Comparison of ENCODE assay signal across 12 mouse cellular contexts in the genomic region with DNA sequence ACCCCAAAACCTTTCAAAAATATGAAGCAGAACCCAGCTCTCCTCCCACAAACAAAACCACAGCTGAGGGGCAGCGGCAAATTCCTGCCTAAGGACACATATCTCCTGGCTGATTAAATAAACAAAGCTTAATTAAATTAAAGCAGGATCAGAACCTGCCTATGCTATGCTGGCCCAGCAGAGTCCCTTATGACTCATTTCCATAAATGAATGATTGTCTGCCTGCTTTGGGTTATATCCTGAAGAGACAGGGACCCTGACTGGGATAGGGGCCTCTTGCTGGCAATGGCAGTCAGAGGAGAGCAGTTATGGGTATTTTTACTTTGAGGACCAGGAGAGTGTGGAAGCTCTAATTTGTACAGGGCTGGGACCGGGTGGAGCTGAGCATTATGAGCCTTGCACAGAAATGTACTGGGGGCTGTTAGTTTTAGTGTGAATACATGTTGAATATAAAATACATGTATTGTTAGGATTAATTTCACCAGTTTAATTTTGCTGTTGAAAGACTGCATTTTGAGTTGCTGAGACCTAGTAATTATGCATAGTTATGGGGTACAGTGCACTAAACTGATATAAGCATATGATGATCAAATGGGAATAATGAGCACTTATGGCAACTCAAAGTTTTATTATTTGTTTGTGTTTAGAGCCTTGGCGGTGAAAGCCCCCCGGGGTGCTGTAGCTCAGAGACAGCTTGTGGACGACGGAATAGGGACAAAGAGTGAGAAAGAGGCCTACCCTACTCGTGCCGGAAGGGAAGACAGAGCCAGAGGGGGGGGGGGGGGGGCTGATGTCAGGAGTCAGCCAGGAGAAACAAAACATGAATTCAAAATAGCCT.
DNase-seq lines count a peak whose midpoint lies in the region; ATAC-seq and TF ChIP-seq lines count a peak whose summit lies in the region.
"Had no signal": no experiment of that assay in that cellular context is flagged by ENCODE, and none has a peak within 500 bp of the region (broad histone marks: within the 10 kb centered on the region; RNA-seq: fewer than 3 reads in every experiment).

No protein-coding gene starts in this region.

- H3K36me3 ChIP-seq in hindbrain, embryonic 11.5 days (ENCODE audit: control insufficient read depth, insufficient read depth, low read length) = no peaks in the 10 kb centered on the region
- no peaks in the 10 kb centered on the region for H3K36me3 ChIP-seq in hindbrain, embryonic 16.5 days (ENCODE audit: control insufficient read depth, insufficient read depth, low read length)
- H3K36me3 ChIP-seq in embryonic facial prominence, embryonic 11.5 days (replicated peaks; ENCODE audit: control insufficient read depth, insufficient read depth, low read depth, low read length) = no peaks in the 10 kb centered on the region
- H3K36me3 ChIP-seq in hindbrain, embryonic 12.5 days = no peaks in the 10 kb centered on the region
- no peaks in the 10 kb centered on the region for H3K36me3 ChIP-seq in midbrain, embryonic 16.5 days (ENCODE audit: control insufficient read depth, insufficient read depth, low read length)
- H3K36me3 ChIP-seq in stomach, postnatal 0 days (ENCODE audit: control insufficient read depth, insufficient read depth, low read length) = no peaks in the 10 kb centered on the region

- H3K27ac ChIP-seq in hindbrain, embryonic 11.5 days (ENCODE audit: low read depth, low read length) = peak overlapping the region; percentile 47
- no peak overlapping the region for H3K27ac ChIP-seq in hindbrain, embryonic 16.5 days (ENCODE audit: low read depth, low read length)
- no peak overlapping the region; the same call in 1 of the 2 replicates for H3K27ac ChIP-seq in embryonic facial prominence, embryonic 11.5 days (replicated peaks; ENCODE audit: low read depth, low read length)
- peak overlapping the region; percentile 60; the same call in 1 of the 2 replicates for H3K27ac ChIP-seq in hindbrain, embryonic 12.5 days
- no peak overlapping the region for H3K27ac ChIP-seq in midbrain, embryonic 16.5 days (ENCODE audit: low read length)
- H3K27ac ChIP-seq in stomach, postnatal 0 days (replicated peaks) = no peak overlapping the region

- no peak overlapping the region for H3K4me3 ChIP-seq in hindbrain, embryonic 11.5 days (ENCODE audit: low read depth, low read length)
- no peak overlapping the region for H3K4me3 ChIP-seq in hindbrain, embryonic 16.5 days (ENCODE audit: low read length)
- H3K4me3 ChIP-seq in embryonic facial prominence, embryonic 11.5 days (ENCODE audit: low read depth, low read length) = no peak overlapping the region
- H3K4me3 ChIP-seq in hindbrain, embryonic 12.5 days = no peak overlapping the region
- no peak overlapping the region for H3K4me3 ChIP-seq in midbrain, embryonic 16.5 days (ENCODE audit: low read depth, low read length)
- no peak overlapping the region for H3K4me3 ChIP-seq in stomach, postnatal 0 days (ENCODE audit: low read depth, low read length)

- no peaks in the 10 kb centered on the region for H3K27me3 ChIP-seq in hindbrain, embryonic 11.5 days (ENCODE audit: control insufficient read depth, insufficient read depth, low read length)
- no peaks in the 10 kb centered on the region for H3K27me3 ChIP-seq in hindbrain, embryonic 16.5 days (replicated peaks; ENCODE audit: control insufficient read depth, insufficient read depth, low read length)
- H3K27me3 ChIP-seq in embryonic facial prominence, embryonic 11.5 days (ENCODE audit: control insufficient read depth, insufficient read depth, low read length) = no peaks in the 10 kb centered on the region
- H3K27me3 ChIP-seq in hindbrain, embryonic 12.5 days = no peaks in the 10 kb centered on the region
- H3K27me3 ChIP-seq in midbrain, embryonic 16.5 days (ENCODE audit: control insufficient read depth, insufficient read depth, low read depth, low read length) = no peaks in the 10 kb centered on the region
- H3K27me3 ChIP-seq in stomach, postnatal 0 days (ENCODE audit: control insufficient read depth, insufficient read depth, low read length) = no peaks in the 10 kb centered on the region
- H3K27me3 ChIP-seq: Patski had no signal

- H3K4me2 ChIP-seq in hindbrain, embryonic 11.5 days (replicated peaks; ENCODE audit: low read depth, low read length) = no peak overlapping the region
- H3K4me2 ChIP-seq in hindbrain, embryonic 16.5 days (ENCODE audit: low read length) = no peak overlapping the region
- no peak overlapping the region for H3K4me2 ChIP-seq in embryonic facial prominence, embryonic 11.5 days (ENCODE audit: low read depth, low read length)
- no peak overlapping the region for H3K4me2 ChIP-seq in hindbrain, embryonic 12.5 days (replicated peaks)
- H3K4me2 ChIP-seq in midbrain, embryonic 16.5 days (ENCODE audit: low read length) = no peak overlapping the region
- no peak overlapping the region for H3K4me2 ChIP-seq in stomach, postnatal 0 days (replicated peaks; ENCODE audit: low read depth)
- H3K4me2 ChIP-seq: lung, embryonic 14.5 days had no signal

- TF ChIP-seq EP300 in stomach, postnatal 0 days (optimal IDR thresholded peaks at IDR 0.05) = no peak

- H3K9ac ChIP-seq in hindbrain, embryonic 11.5 days (ENCODE audit: low read depth, low read length) = no peak overlapping the region
- H3K9ac ChIP-seq in hindbrain, embryonic 16.5 days (ENCODE audit: low read depth, low read length) = no peak overlapping the region; the same call in 1 of the 2 replicates
- H3K9ac ChIP-seq in embryonic facial prominence, embryonic 11.5 days (replicated peaks; ENCODE audit: low read length) = no peak overlapping the region
- H3K9ac ChIP-seq in hindbrain, embryonic 12.5 days = no peak overlapping the region
- H3K9ac ChIP-seq in midbrain, embryonic 16.5 days (ENCODE audit: low read depth, low read length) = 0 out of 2 replicates have a peak overlapping the region, but pooled peaks have one; percentile 30
- H3K9ac ChIP-seq in stomach, postnatal 0 days (ENCODE audit: low read length) = no peak overlapping the region
- H3K9ac ChIP-seq: lung, embryonic 14.5 days had no signal

- 42% methylated on average over 8 of the region's 8 CpGs for WGBS in hindbrain, embryonic 11.5 days
- 25% methylated on average over 8 of the region's 8 CpGs for WGBS in hindbrain, embryonic 16.5 days
- 31% methylated on average over 8 of the region's 8 CpGs for WGBS in embryonic facial prominence, embryonic 11.5 days
- WGBS in hindbrain, embryonic 12.5 days = 32% methylated on average over 8 of the region's 8 CpGs
- WGBS in midbrain, embryonic 16.5 days = 30% methylated on average over 8 of the region's 8 CpGs
- WGBS in stomach, postnatal 0 days = 62% methylated on average over 6 of the region's 8 CpGs

- H3K9me3 ChIP-seq in hindbrain, embryonic 11.5 days (ENCODE audit: control insufficient read depth, low read length) = no peaks in the 10 kb centered on the region
- H3K9me3 ChIP-seq in hindbrain, embryonic 16.5 days (ENCODE audit: control insufficient read depth, low read length) = no peaks in the 10 kb centered on the region; the same call in 1 of the 2 replicates
- no peaks in the 10 kb centered on the region for H3K9me3 ChIP-seq in embryonic facial prominence, embryonic 11.5 days (replicated peaks; ENCODE audit: control insufficient read depth, low read length)
- no peaks in the 10 kb centered on the region for H3K9me3 ChIP-seq in hindbrain, embryonic 12.5 days (replicated peaks)
- H3K9me3 ChIP-seq in midbrain, embryonic 16.5 days (replicated peaks; ENCODE audit: control insufficient read depth, low read length, poor library complexity, severe bottlenecking) = no peaks in the 10 kb centered on the region
- no peaks in the 10 kb centered on the region for H3K9me3 ChIP-seq in stomach, postnatal 0 days (ENCODE audit: control insufficient read depth, low read length)

- H3K4me1 ChIP-seq in hindbrain, embryonic 11.5 days (replicated peaks; ENCODE audit: control insufficient read depth, insufficient read depth, low read length) = no peaks in the 10 kb centered on the region; the same call in 1 of the 2 replicates
- peaks cover 12% of the 10 kb centered on the region for H3K4me1 ChIP-seq in hindbrain, embryonic 16.5 days (ENCODE audit: control insufficient read depth, insufficient read depth, low read depth, low read length)
- no peaks in the 10 kb centered on the region for H3K4me1 ChIP-seq in embryonic facial prominence, embryonic 11.5 days (ENCODE audit: control insufficient read depth, insufficient read depth, low read length)
- H3K4me1 ChIP-seq in hindbrain, embryonic 12.5 days = peaks cover 29% of the 10 kb centered on the region
- peaks cover 12% of the 10 kb centered on the region for H3K4me1 ChIP-seq in midbrain, embryonic 16.5 days (ENCODE audit: control insufficient read depth, insufficient read depth, low read length)
- H3K4me1 ChIP-seq in stomach, postnatal 0 days (replicated peaks; ENCODE audit: control insufficient read depth, insufficient read depth) = no peaks in the 10 kb centered on the region

- peak; percentile 63; the same call in 1 of the 2 replicates for ATAC-seq in hindbrain, embryonic 11.5 days (ENCODE audit: low FRiP score)
- ATAC-seq in hindbrain, embryonic 16.5 days = no peak
- peak; percentile 66; the same call in 1 of the 2 replicates for ATAC-seq in embryonic facial prominence, embryonic 11.5 days (replicated peaks; ENCODE audit: insufficient number of reproducible peaks, low FRiP score, low TSS enrichment, low read depth)
- peak; percentile 27; the same call in 1 of the 2 replicates for ATAC-seq in hindbrain, embryonic 12.5 days (ENCODE audit: low FRiP score)
- ATAC-seq in midbrain, embryonic 16.5 days = no peak
- ATAC-seq in stomach, postnatal 0 days (ENCODE audit: low FRiP score, low TSS enrichment) = no peak
- ATAC-seq: Patski had no signal

- DNase-seq in hindbrain, embryonic 11.5 days (ENCODE audit: low spot score) = no peak
- DNase-seq in embryonic facial prominence, embryonic 11.5 days (ENCODE audit: low spot score) = no peak
- no peak for DNase-seq in stomach, postnatal 0 days (ENCODE audit: low spot score)
- no peak for DNase-seq in thymus, postnatal 36 days
- DNase-seq in left cerebral cortex, postnatal 10 days (ENCODE audit: extremely low spot score in 1 of 2, low spot score in 2 of 2) = no peak
- DNase-seq: embryo, embryonic 11 days; kidney, adult 18-20 months; lung, embryonic 14.5 days had no signal

- no peak for TF ChIP-seq CTCF in stomach, postnatal 0 days (IDR thresholded peaks at IDR 0.05; ENCODE audit: low read depth)

- intact Hi-C loops in left cerebral cortex, postnatal 10 days (cut with DNase I) = no loop called here

Comparison
In these comparisons a context has a peak if more than half of its experiments do, and no peak if none do; other contexts are left out.
1. ATAC-seq: peak in hindbrain, embryonic 11.5 days (single experiment), embryonic facial prominence, embryonic 11.5 days (single experiment) and hindbrain, embryonic 12.5 days (single experiment); none in hindbrain, embryonic 16.5 days (single experiment), midbrain, embryonic 16.5 days (single experiment) and stomach, postnatal 0 days (single experiment).
2. H3K27ac ChIP-seq: peak in hindbrain, embryonic 11.5 days (single experiment) and hindbrain, embryonic 12.5 days (single experiment); none in hindbrain, embryonic 16.5 days (single experiment), embryonic facial prominence, embryonic 11.5 days (single experiment), midbrain, embryonic 16.5 days (single experiment) and stomach, postnatal 0 days (single experiment).